ENCODE assay signal across 24 mouse cellular contexts in genomic region chr1:160878485-160878884, GRCm38 (mm10). TPM values are rescaled to one million over a fixed set of nuclear protein-coding genes. Genes with fewer than 3 reads are reported as not detected.
A peak's percentile ranks its signal among the peaks of the same experiment; 100 is the strongest.
DNase-seq lines count a peak whose midpoint lies in the region; ATAC-seq and TF ChIP-seq lines count a peak whose summit lies in the region.
"Had no signal": no experiment of that assay in that cellular context is flagged by ENCODE, and none has a peak within 500 bp of the region (broad histone marks: within the 10 kb centered on the region; RNA-seq: fewer than 3 reads in every experiment).

No protein-coding gene starts in this region.

- H3K4me1 ChIP-seq in intestine, postnatal 0 days (replicated peaks; ENCODE audit: control insufficient read depth, insufficient read depth, low read length) = no peaks in the 10 kb centered on the region
- H3K4me1 ChIP-seq: forebrain, embryonic 12.5 days; hindbrain, embryonic 15.5 days; limb, embryonic 12.5 days; liver, embryonic 12.5 days had no signal

- WGBS in intestine, postnatal 0 days = 24% methylated on average over 4 of the region's 4 CpGs

- no peak overlapping the region for H3K9ac ChIP-seq in intestine, postnatal 0 days (ENCODE audit: low read depth, low read length)
- H3K9ac ChIP-seq: forebrain, embryonic 12.5 days; hindbrain, embryonic 15.5 days; limb, embryonic 12.5 days; liver, embryonic 12.5 days; lung, embryonic 14.5 days had no signal

- H3K27me3 ChIP-seq in intestine, postnatal 0 days (replicated peaks; ENCODE audit: control insufficient read depth, insufficient read depth, low read length) = no peaks in the 10 kb centered on the region
- H3K27me3 ChIP-seq: forebrain, embryonic 12.5 days; hindbrain, embryonic 15.5 days; limb, embryonic 12.5 days; liver, embryonic 12.5 days had no signal

- peak; percentile 85 for ATAC-seq in intestine, postnatal 0 days
- ATAC-seq: activated CD4-positive, CD25-positive, alpha-beta regulatory T cell, adult 4 months; liver, embryonic 12.5 days had no signal

- DNase-seq in adrenal gland, adult (ENCODE audit: inconsistent age in 2 of 2, low spot score in 1 of 2) = peak; percentile 18 to 69
- DNase-seq in adrenal gland, postnatal 4 days (ENCODE audit: low spot score in 2 of 2) = no peak
- peak; percentile 16 for DNase-seq in CD4-positive helper T cell, adult 2 months (ENCODE audit: low read depth, low spot score)
- DNase-seq in adrenal gland, postnatal 36 days = peak; percentile 15 to 24
- no peak for DNase-seq in kidney, postnatal 14 days
- no peak for DNase-seq in layer of hippocampus, adult 9-10 months (ENCODE audit: low spot score)
- no peak for DNase-seq in testis, postnatal 14 days (ENCODE audit: low spot score)
- DNase-seq: cerebellum, adult 11-12 months; cerebellum, postnatal 14 days; gastrocnemius, postnatal 10 days; heart, adult 2 months; heart, postnatal 36 days; kidney, adult 11 months; lung, embryonic 14.5 days; lung, postnatal 4 days; thymus, postnatal 14 days had no signal

- no peak for TF ChIP-seq CTCF in intestine, postnatal 0 days (IDR thresholded peaks at IDR 0.05; ENCODE audit: low read depth)

- H3K4me3 ChIP-seq in intestine, postnatal 0 days (ENCODE audit: low read depth, low read length) = no peak overlapping the region
- H3K4me3 ChIP-seq: forebrain, embryonic 12.5 days; heart, adult 2 months; hindbrain, embryonic 15.5 days; layer of hippocampus, adult 2 months; limb, embryonic 12.5 days; liver, embryonic 12.5 days had no signal

- no peak overlapping the region; the same call in 1 of the 2 replicates for H3K27ac ChIP-seq in intestine, postnatal 0 days (ENCODE audit: low read depth, low read length)
- H3K27ac ChIP-seq: forebrain, embryonic 12.5 days; heart, adult 2 months; hindbrain, embryonic 15.5 days; layer of hippocampus, adult 2 months; limb, embryonic 12.5 days; liver, embryonic 12.5 days had no signal

- no peaks in the 10 kb centered on the region for H3K36me3 ChIP-seq in intestine, postnatal 0 days (ENCODE audit: control insufficient read depth, insufficient read depth)
- H3K36me3 ChIP-seq: forebrain, embryonic 12.5 days; hindbrain, embryonic 15.5 days; limb, embryonic 12.5 days; liver, embryonic 12.5 days had no signal

- H3K9me3 ChIP-seq in intestine, postnatal 0 days (ENCODE audit: control insufficient read depth) = no peaks in the 10 kb centered on the region
- H3K9me3 ChIP-seq: forebrain, embryonic 12.5 days; hindbrain, embryonic 15.5 days; limb, embryonic 12.5 days; liver, embryonic 12.5 days had no signal

- H3K4me2 ChIP-seq in intestine, postnatal 0 days (replicated peaks; ENCODE audit: low read depth) = no peak overlapping the region
- H3K4me2 ChIP-seq: forebrain, embryonic 12.5 days; hindbrain, embryonic 15.5 days; limb, embryonic 12.5 days; liver, embryonic 12.5 days; lung, embryonic 14.5 days; midbrain, embryonic 11.5 days had no signal

RNA-seq across cellular contexts. Expression of gene Rc3h1, which starts 27.7 kb away (rescaled TPM):
- 10 to 100 TPM; 46.0 to 47.7 TPM for total RNA-seq in adrenal gland, postnatal 4 days (2021)
- total RNA-seq in adrenal gland, postnatal 36 days (2021) = 10 to 100 TPM; 43.7 to 47.5 TPM
- 3.8 and 4.0 TPM in 2 replicates for polyA plus RNA-seq in intestine, postnatal 0 days (2015; fragmentation: Nextera tagmentation; extraction: Ambion mirVana)

Comparison
In these comparisons a context has a peak if more than half of its experiments do, and no peak if none do; other contexts are left out.
1. DNase-seq: peak in adrenal gland, adult (2 of 2), CD4-positive helper T cell, adult 2 months (single experiment) and adrenal gland, postnatal 36 days (2 of 2); none in adrenal gland, postnatal 4 days (0 of 2), kidney, postnatal 14 days (single experiment), layer of hippocampus, adult 9-10 months (single experiment) and testis, postnatal 14 days (single experiment).